Mouse (Mus musculus) kidney, postnatal 0 days (tissue): ENCODE data around the gene Btn1a1. TPM values are rescaled to one million over a fixed set of nuclear protein-coding genes. Genes with fewer than 3 reads are reported as not detected.

Experiments used
- ATAC-seq: fragments of 200-750 bp; cut with Nextera tagmentation; replicated peaks from 2 replicates; pipeline ENCODE4 v1.8.0; 2017; ENCODE audit warnings: low read depth, moderate number of reproducible peaks, moderate TSS enrichment, moderate library complexity; ENCODE audit not compliant: low FRiP score
- DNase-seq: peaks from one replicate; pipeline ENCODE4 v3.0.0-alpha.2; 2016; ENCODE audit warnings: low spot score
- H3K27ac ChIP-seq: fragments of 300-500 bp; sonication (generic); 2 replicates; pipeline ENCODE4 v1.5.1; 2014; ENCODE audit warnings: mild to moderate bottlenecking
- H3K27me3 ChIP-seq: fragments of 300-500 bp; sonication (generic); 2 replicates; pipeline ENCODE4 v1.6.1; 2014; ENCODE audit warnings: low read length, mixed read lengths; ENCODE audit not compliant: insufficient read depth
- H3K36me3 ChIP-seq: fragments of 300-500 bp; sonication (generic); 2 replicates; pipeline ENCODE4 v1.6.1; 2014; ENCODE audit warnings: low read length, mixed read lengths; ENCODE audit not compliant: insufficient read depth
- H3K4me1 ChIP-seq: fragments of 300-500 bp; sonication (generic); replicated peaks from 2 replicates; pipeline ENCODE4 v1.6.1; 2014; ENCODE audit warnings: antibody characterized with exemption, low read length, mixed read lengths; ENCODE audit not compliant: insufficient read depth
- H3K4me2 ChIP-seq: fragments of 300-500 bp; sonication (generic); 2 replicates; pipeline ENCODE4 v1.6.1; 2014; ENCODE audit warnings: mild to moderate bottlenecking, low read length, moderate library complexity, mixed read lengths
- H3K4me3 ChIP-seq: fragments of 300-500 bp; sonication (generic); replicated peaks from 2 replicates; pipeline ENCODE4 v1.5.1; 2014; ENCODE audit warnings: low read depth, low read length
- H3K9ac ChIP-seq: fragments of 300-500 bp; sonication (generic); 2 replicates; pipeline ENCODE4 v1.6.1; 2014; ENCODE audit warnings: low read depth, low read length
- H3K9me3 ChIP-seq: fragments of 300-500 bp; sonication (generic); replicated peaks from 2 replicates; pipeline ENCODE4 v1.6.1; 2016; ENCODE audit warnings: low read length, inconsistent platforms, mixed read lengths
- CTCF ChIP-seq: IDR thresholded peaks from 2 replicates; pipeline ENCODE4 v1.5.1; 2016; ENCODE audit warnings: antibody characterized with exemption, low read depth, mild to moderate bottlenecking, moderate library complexity
- WGBS: fragments of 180-500 bp; shearing (Covaris S2); extraction: QIAGEN DNeasy Blood & Tissue Kit; methylation state at CpG from one replicate; pipeline ENCODE4 v1.1.7; 2014; 5-methylcytosine and 5-hydroxymethylcytosine counted together
- polyA plus RNA-seq: library from polyadenylated mRNA; unstranded; fragments of >200 nt; fragmentation: Nextera tagmentation; extraction: Ambion mirVana; gene quantifications from 2 replicates; pipeline ENCODE4 v1.2.1, GENCODE M21; 2015

The Btn1a1 gene
- polyA plus RNA-seq, 1 experiment from 2014 or later, result not detected

DNA sequence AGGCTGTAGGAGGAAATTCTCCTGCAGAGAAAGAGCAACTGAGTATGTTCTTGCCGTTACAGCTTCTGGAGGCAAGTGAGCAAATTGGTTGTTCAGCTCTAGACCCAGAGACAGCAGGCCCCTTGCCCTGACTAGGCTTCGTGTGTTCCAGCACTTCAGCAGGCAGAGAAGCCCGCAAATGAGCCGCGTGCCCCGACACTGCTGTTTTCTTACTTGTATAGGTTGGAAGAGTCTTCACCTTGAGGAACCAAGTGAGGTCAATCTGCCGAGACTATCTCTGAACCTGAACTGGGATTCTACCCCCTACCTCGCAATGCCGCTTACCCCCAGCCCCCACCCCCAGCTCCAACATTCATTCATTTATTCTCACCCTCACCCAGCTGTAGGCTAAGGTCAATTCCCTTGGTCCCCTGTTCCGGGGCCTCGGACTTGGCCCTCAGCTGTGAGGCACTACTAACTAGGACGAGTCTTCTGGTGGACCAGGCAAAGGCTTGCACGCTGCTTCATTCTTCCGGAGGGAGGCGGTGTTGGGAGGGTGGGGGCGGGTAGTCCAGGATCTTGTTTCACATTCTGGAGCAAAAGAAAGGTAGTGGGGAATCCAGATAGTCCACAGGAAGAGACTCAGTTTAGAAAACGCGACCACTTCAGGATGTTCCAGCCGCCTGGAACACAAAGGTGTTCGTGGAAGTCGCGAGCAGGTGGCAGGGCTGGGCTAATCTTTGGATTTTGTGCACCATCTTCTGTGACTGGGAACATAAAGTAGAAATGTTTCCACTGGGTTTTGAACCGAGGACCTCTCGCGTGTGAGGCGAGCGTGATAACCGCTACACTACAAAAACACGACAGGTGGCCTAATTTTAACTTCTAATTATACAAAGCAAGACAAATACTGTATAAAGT is 54.1 kb downstream of the Btn1a1 start:
- no peak overlapping the region for H3K9ac ChIP-seq

DNA sequence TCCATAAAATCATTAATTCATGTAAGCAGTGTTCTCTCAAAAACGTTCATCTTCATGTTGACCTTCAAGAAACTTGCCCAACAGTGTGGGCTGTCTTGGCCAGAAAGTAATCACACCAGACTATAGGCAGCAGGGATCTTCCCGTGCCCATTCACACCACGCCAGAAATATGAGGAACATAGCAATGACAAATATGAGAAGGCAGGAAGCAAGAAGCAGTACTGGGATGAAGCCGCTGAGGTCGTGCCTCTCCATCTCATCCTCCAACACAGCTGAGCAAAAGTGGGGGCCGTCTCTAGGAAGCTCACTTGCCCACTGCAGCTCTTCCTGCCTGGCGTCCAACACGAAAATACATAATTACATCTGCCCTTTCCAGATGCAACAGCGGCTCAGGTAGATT is 55.1 kb downstream of the Btn1a1 start:
- no peak overlapping the region for H3K4me3 ChIP-seq
- ATAC-seq, result no peak
- 52% methylated on average over 9 of the region's 9 CpGs for WGBS
- no peak overlapping the region for H3K9ac ChIP-seq
- H3K4me1 ChIP-seq, result no peaks in the 10 kb centered on the region
- no peak overlapping the region for H3K4me2 ChIP-seq
- H3K9me3 ChIP-seq, result no peaks in the 10 kb centered on the region
- no peak for TF ChIP-seq CTCF
- H3K27ac ChIP-seq, result no peak overlapping the region
- peak; percentile 2 for DNase-seq
- no peaks in the 10 kb centered on the region for H3K36me3 ChIP-seq
- H3K27me3 ChIP-seq, result no peaks in the 10 kb centered on the region

More for the DNA sequence above, 54.1 kb downstream of the Btn1a1 start:
- no peaks in the 10 kb centered on the region for H3K9me3 ChIP-seq
- peak overlapping the region; percentile 56 for H3K4me2 ChIP-seq
- peak overlapping the region; percentile 19 for H3K4me3 ChIP-seq
- no peaks in the 10 kb centered on the region for H3K27me3 ChIP-seq
- 8% methylated on average over 29 of the region's 29 CpGs for WGBS
- no peaks in the 10 kb centered on the region for H3K36me3 ChIP-seq
- H3K4me1 ChIP-seq, result no peaks in the 10 kb centered on the region
- peak; percentile 22; the same call in 1 of the 2 replicates for ATAC-seq
- H3K27ac ChIP-seq, result no peak overlapping the region
- DNase-seq, result peak; percentile 10
- TF ChIP-seq CTCF, result no peak

Other genes with a start within 250 kb of the Btn1a1 start
- gene Vmn1r222, start 230.0 kb downstream of the Btn1a1 start, polyA plus RNA-seq, result not detected in 2 replicates
- not detected in 2 replicates for gene Vmn1r223, start 218.8 kb downstream of the Btn1a1 start, polyA plus RNA-seq
- 34.0 and 37.8 TPM in 2 replicates for gene Zfp322a, start 96.7 kb downstream of the Btn1a1 start, polyA plus RNA-seq
- gene Abt1, start 42.0 kb downstream of the Btn1a1 start, polyA plus RNA-seq, result 10.0 and 10.4 TPM in 2 replicates
- gene Btn2a2, start 23.0 kb upstream of the Btn1a1 start, polyA plus RNA-seq, result 0.13 and 0.28 TPM in 2 replicates
- 7.6 and 8.3 TPM in 2 replicates for gene Hist1h4h, start 65.1 kb upstream of the Btn1a1 start, polyA plus RNA-seq
- 3.3 and 4.9 TPM in 2 replicates for gene Hist1h2af, start 68.0 kb upstream of the Btn1a1 start, polyA plus RNA-seq
- 3.9 and 4.0 TPM in 2 replicates for gene Hist1h3g, start 69.5 kb upstream of the Btn1a1 start, polyA plus RNA-seq
- gene Hist1h2bh, start 77.5 kb upstream of the Btn1a1 start, polyA plus RNA-seq, result 0.37 and 0.43 TPM in 2 replicates
- gene Hist1h3f, start 78.2 kb upstream of the Btn1a1 start, polyA plus RNA-seq, result 0.71 and 0.83 TPM in 2 replicates
- 0.58 TPM in 1 of 2 replicates, not detected in the other for gene Hist1h4f, start 85.7 kb upstream of the Btn1a1 start, polyA plus RNA-seq
- 0.22 and 0.23 TPM in 2 replicates for gene Hist1h1d, start 87.4 kb upstream of the Btn1a1 start, polyA plus RNA-seq
- gene Hist1h3e, start 96.5 kb upstream of the Btn1a1 start, polyA plus RNA-seq, result 3.9 and 5.0 TPM in 2 replicates
- gene Hist1h2ae, start 105.3 kb upstream of the Btn1a1 start, polyA plus RNA-seq, result 42.2 and 50.2 TPM in 2 replicates
- gene Hist1h2bg, start 105.5 kb upstream of the Btn1a1 start, polyA plus RNA-seq, result 3.4 and 4.1 TPM in 2 replicates
- gene Hist1h2bf, start 108.3 kb upstream of the Btn1a1 start, polyA plus RNA-seq, result 3.4 TPM in 2 replicates
- 0.27 and 0.76 TPM in 2 replicates for gene Hist1h2ad, start 108.5 kb upstream of the Btn1a1 start, polyA plus RNA-seq
- 2.6 and 4.2 TPM in 2 replicates for gene Hist1h3d, start 109.9 kb upstream of the Btn1a1 start, polyA plus RNA-seq
- gene Hist1h4d, start 115.7 kb upstream of the Btn1a1 start, polyA plus RNA-seq, result 68.3 and 77.0 TPM in 2 replicates
- gene Hist1h2be, start 155.2 kb upstream of the Btn1a1 start, polyA plus RNA-seq, result 0.83 and 0.84 TPM in 2 replicates
- gene Hist1h1e, start 156.7 kb upstream of the Btn1a1 start, polyA plus RNA-seq, result 13.0 and 14.3 TPM in 2 replicates
- 0.75 and 1.1 TPM in 2 replicates for gene Hist1h2ac, start 218.0 kb upstream of the Btn1a1 start, polyA plus RNA-seq
- 132 and 139 TPM in 2 replicates for gene Hist1h2bc, start 218.3 kb upstream of the Btn1a1 start, polyA plus RNA-seq
- not detected in 2 replicates for gene Hist1h1t, start 229.9 kb upstream of the Btn1a1 start, polyA plus RNA-seq
- gene Hist1h4c, start 232.6 kb upstream of the Btn1a1 start, polyA plus RNA-seq, result 5.2 and 7.4 TPM in 2 replicates
- 16.8 and 18.0 TPM in 2 replicates for gene Hfe, start 245.0 kb upstream of the Btn1a1 start, polyA plus RNA-seq